Mouse (Mus musculus): Measurements from ENCODE around the gene Tap2. TPM values are rescaled to one million over a fixed set of nuclear protein-coding genes. Genes with fewer than 3 reads are reported as not detected.

Tap2 gene
- total and polyA plus RNA-seq, 2 experiments from 2014 or later = 3.3 to 7.5 TPM

DNA sequence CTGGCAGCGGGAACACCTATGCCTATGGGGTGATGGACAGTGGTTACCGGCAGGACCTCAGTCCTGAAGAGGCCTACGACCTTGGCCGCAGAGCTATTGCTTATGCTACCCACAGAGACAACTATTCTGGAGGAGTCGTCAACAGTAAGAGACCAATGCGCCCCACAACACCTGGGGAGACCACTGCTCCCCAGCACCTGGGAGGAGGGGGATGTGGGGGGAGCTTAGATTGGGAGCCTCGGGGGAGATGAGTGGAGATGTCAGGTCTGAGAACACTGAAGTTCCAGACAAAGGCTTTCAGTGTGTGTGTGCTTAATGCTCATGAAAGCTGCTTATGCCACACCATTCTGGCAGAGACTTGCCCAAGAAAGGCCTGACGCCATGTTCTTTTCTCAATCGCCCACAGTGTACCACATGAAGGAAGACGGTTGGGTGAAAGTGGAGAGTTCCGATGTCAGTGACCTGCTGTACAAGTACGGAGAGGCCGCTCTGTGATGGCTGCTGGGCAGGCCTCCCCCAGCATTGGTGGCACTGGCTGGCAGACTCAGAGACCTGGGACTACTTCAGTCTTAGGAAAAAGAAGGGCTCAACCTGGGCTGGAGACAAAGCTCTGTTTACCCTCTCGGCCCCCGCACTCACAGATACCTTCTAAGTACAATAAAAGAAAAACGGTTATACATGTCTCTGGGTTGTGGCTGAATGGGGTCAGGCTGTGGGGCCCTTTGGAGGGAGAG is 2.4 kb upstream of the Tap2 start:
- Histone ChIP-seq H3K4me1 (ENCODE audit: control insufficient read depth, insufficient read depth) (no peaks in the 10 kb centered on the region; the same call in 1 of the 2 replicates), H3K36me3 (replicated peaks; ENCODE audit: control insufficient read depth, insufficient read depth, low read length) (no peaks in the 10 kb centered on the region), H3K9ac (replicated peaks; ENCODE audit: low read depth, low read length) (no peak overlapping the region), H3K27me3 (ENCODE audit: control insufficient read depth, insufficient read depth, low read length) (peaks cover 33% of the 10 kb centered on the region), H3K4me2 (ENCODE audit: low read depth, low read length) (peak overlapping the region; percentile 15; the same call in 1 of the 2 replicates), H3K4me3 (ENCODE audit: low read depth, low read length) (no peak overlapping the region), H3K9me3 (replicated peaks; ENCODE audit: control insufficient read depth, low read length) (no peaks in the 10 kb centered on the region), H3K27ac (ENCODE audit: low read depth) (peak overlapping the region; percentile 41; the same call in 1 of the 2 replicates)
- no peak for DNase-seq (ENCODE audit: low spot score)
- 87% methylated on average over 16 of the region's 16 CpGs for WGBS
- no peak for ATAC-seq (ENCODE audit: insufficient read depth, low read depth)
- TF ChIP-seq EP300 (IDR thresholded peaks at IDR 0.05; ENCODE audit: low read depth) (no peak), CTCF (IDR thresholded peaks at IDR 0.05; ENCODE audit: low read depth) (no peak)

DNA sequence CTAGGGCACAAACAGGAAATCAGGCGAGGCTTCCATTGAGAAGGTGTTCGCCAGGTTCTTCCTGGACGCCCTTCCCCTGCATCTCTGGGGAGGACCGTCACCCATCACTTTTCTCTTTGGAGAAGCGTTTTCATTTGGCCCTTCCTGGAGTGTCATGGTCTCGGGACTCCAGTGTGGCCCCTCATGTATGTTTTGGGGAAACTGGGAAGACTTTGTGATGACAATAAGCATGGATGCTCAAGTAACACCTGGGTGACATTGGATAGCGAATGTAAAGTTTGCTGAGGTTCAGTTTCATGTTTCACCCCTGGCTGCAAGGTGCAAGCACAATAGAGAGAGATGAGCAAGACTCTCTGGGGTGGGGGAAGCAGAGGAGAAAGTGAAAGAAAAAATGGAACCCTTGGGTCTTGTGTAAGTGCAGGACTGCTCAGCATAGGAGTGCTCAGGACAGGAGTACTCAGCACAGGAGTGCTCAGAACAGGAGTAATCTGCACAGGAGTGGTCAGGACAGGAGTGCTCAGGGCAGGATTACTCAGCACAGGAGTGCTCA is 1.7 kb upstream of the Tap2 start:
- Histone ChIP-seq H3K9ac (replicated peaks; ENCODE audit: low read depth, low read length) (no peak overlapping the region), H3K27ac (ENCODE audit: low read depth) (peak overlapping the region; percentile 41; the same call in 1 of the 2 replicates), H3K27me3 (ENCODE audit: control insufficient read depth, insufficient read depth, low read length) (peaks cover 26% of the 10 kb centered on the region), H3K4me2 (ENCODE audit: low read depth, low read length) (no peak overlapping the region; the same call in 1 of the 2 replicates), H3K9me3 (replicated peaks; ENCODE audit: control insufficient read depth, low read length) (no peaks in the 10 kb centered on the region), H3K36me3 (replicated peaks; ENCODE audit: control insufficient read depth, insufficient read depth, low read length) (no peaks in the 10 kb centered on the region), H3K4me1 (ENCODE audit: control insufficient read depth, insufficient read depth) (no peaks in the 10 kb centered on the region; the same call in 1 of the 2 replicates), H3K4me3 (ENCODE audit: low read depth, low read length) (no peak overlapping the region)
- WGBS = 63% methylated on average over 7 of the region's 7 CpGs
- TF ChIP-seq CTCF (IDR thresholded peaks at IDR 0.05; ENCODE audit: low read depth) = no peak
- TF ChIP-seq EP300 (IDR thresholded peaks at IDR 0.05; ENCODE audit: low read depth) = no peak
- ATAC-seq (ENCODE audit: insufficient read depth, low read depth) = no peak
- DNase-seq (ENCODE audit: low spot score) = no peak

DNA sequence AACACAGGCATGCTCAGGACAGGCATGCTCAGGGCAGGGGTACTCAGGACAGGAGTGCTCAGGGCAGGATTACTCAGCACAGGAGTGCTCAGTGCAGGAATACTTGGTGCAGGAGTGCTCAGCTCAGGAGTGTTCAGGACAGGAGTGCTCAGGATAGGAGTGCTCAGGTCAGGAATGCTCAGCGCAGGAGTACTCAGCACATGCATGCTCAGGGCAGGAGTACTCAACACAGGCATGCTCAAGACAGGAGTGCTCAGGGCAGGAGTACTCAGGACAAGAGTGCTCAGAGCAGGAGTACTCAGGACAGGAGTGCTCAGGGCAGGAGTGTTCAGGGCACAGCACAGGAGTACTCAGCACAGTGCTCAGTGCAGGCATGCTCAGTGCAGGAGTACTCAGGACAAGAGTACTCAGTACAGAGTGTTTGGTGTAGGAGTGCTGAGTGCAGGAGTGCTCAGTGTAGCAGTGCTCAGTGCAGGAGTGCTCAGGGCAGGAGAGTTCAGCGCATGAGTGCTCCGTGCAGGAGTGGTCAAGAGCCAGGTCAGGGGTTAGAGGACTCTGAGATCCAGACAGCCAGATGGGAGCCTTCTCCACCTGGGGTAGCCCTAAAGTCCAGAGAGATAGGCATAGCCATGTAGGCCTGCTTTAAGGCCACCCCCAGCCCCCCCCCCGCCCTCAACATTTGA is 426 bp upstream of the Tap2 start:
- Histone ChIP-seq H3K4me2 (ENCODE audit: low read depth, low read length) (no peak overlapping the region), H3K4me3 (ENCODE audit: low read depth, low read length) (no peak overlapping the region), H3K27ac (ENCODE audit: low read depth) (no peak overlapping the region), H3K36me3 (replicated peaks; ENCODE audit: control insufficient read depth, insufficient read depth, low read length) (no peaks in the 10 kb centered on the region), H3K27me3 (ENCODE audit: control insufficient read depth, insufficient read depth, low read length) (peaks cover 13% of the 10 kb centered on the region), H3K9ac (replicated peaks; ENCODE audit: low read depth, low read length) (no peak overlapping the region), H3K9me3 (replicated peaks; ENCODE audit: control insufficient read depth, low read length) (no peaks in the 10 kb centered on the region), H3K4me1 (ENCODE audit: control insufficient read depth, insufficient read depth) (no peaks in the 10 kb centered on the region; the same call in 1 of the 2 replicates)
- ATAC-seq (ENCODE audit: insufficient read depth, low read depth) (no peak), DNase-seq (ENCODE audit: low spot score) (no peak)
- TF ChIP-seq CTCF (IDR thresholded peaks at IDR 0.05; ENCODE audit: low read depth) (no peak), EP300 (IDR thresholded peaks at IDR 0.05; ENCODE audit: low read depth) (no peak)
- 79% methylated on average over 4 of the region's 4 CpGs for WGBS

DNA sequence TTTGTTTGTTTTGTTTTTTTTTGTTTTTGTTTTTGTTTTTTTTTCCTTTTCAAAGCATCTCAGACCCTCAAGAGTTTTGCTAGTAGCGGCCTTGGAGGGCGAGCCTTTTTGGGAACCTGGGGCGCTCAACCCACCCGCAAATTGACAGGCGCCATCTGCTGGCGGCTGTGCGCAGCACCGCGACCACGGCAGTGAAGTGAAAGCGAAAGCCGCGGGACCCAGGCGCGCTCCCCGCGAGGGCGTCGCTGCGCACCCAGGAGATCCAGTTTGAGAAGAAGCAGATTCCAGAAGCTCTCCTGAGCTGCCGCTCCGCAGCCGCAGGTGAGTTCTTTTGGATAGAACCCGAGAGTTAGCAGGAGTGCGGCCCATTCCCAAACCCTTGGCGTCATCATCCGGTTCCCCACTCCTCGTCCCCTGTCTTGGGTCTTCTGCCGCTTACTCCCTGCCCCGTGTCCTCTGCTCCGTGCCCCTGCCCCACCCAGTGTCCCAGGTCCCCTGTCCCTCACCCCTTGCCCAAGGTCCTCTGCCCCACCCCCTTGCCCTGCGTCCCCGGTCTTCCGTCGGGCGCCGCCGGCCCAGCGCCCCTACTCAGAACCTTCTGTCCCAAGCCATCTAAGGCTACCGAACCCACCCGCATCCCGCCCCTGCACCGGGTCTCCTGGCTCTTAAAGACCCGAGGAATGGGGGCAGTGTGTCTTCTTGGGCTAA is 1.1 kb downstream of the Tap2 start:
- H3K4me2 ChIP-seq (ENCODE audit: low read depth, low read length) = peak overlapping the region; percentile 99
- WGBS = 1% methylated on average over 44 of the region's 44 CpGs
- peak; percentile 67; the same call in 1 of the 2 replicates for ATAC-seq (ENCODE audit: insufficient read depth, low read depth)
- peak; percentile 79 for TF ChIP-seq CTCF (IDR thresholded peaks at IDR 0.05; ENCODE audit: low read depth)
- no peak for TF ChIP-seq EP300 (IDR thresholded peaks at IDR 0.05; ENCODE audit: low read depth)
- H3K27me3 ChIP-seq (ENCODE audit: control insufficient read depth, insufficient read depth, low read length) = no peaks in the 10 kb centered on the region
- no peaks in the 10 kb centered on the region for H3K9me3 ChIP-seq (replicated peaks; ENCODE audit: control insufficient read depth, low read length)
- DNase-seq (ENCODE audit: low spot score) = peak; percentile 65
- H3K36me3 ChIP-seq (replicated peaks; ENCODE audit: control insufficient read depth, insufficient read depth, low read length) = no peaks in the 10 kb centered on the region
- H3K4me1 ChIP-seq (ENCODE audit: control insufficient read depth, insufficient read depth) = no peaks in the 10 kb centered on the region; the same call in 1 of the 2 replicates
- H3K4me3 ChIP-seq (ENCODE audit: low read depth, low read length) = peak overlapping the region; percentile 93
- peak overlapping the region; percentile 47; the same call in 1 of the 2 replicates for H3K27ac ChIP-seq (ENCODE audit: low read depth)
- H3K9ac ChIP-seq (replicated peaks; ENCODE audit: low read depth, low read length) = peak overlapping the region; percentile 75

Measured in heart, postnatal 0 days (tissue).